Mouse (Mus musculus) lung, adult 2 months (tissue): ENCODE measurements around the gene Wwox.

Experiments used
- CTCF ChIP-seq: fragments of 200-500 bp; IDR thresholded peaks from 2 replicates; pipeline ENCODE4 v1.5.1; 2011; ENCODE audit warnings: mild to moderate bottlenecking, low read length, control low read depth; ENCODE audit not compliant: insufficient read depth
- POLR2A ChIP-seq: fragments of 200-500 bp; IDR thresholded peaks from 2 replicates; pipeline ENCODE4 v1.6.1; 2011; ENCODE audit warnings: low read depth, mild to moderate bottlenecking, control low read depth, low read length, borderline replicate concordance; ENCODE audit errors: extremely low read depth

DNA sequence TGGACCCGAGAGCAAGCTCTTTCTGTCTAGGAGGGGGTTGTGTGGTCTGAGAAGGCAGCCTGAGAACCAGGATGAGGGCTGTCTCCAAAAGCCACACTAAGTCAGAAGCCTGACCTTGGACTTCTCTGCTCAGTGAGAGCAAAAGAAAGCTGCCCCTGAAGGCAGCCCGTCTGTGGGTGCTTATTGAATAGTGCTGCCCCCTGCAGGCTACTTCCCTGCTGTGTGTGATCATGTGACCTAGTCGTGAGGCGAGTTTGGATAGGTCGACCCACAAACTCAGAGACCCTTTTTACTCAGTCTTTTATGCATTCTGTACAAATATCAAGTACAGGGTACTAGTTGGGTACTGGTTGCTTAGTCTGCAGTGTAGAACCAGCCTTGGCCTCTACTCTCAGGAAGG is 21.1 kb downstream of the Wwox start:
- peak; percentile 67 for TF ChIP-seq CTCF
- TF ChIP-seq POLR2A: no peak
